ENCODE assay signal across 15 mouse cellular contexts in genomic region chr7:67688281-67688680, GRCm38 (mm10). TPM values are rescaled to one million over a fixed set of nuclear protein-coding genes. Genes with fewer than 3 reads are reported as not detected.
DNase-seq lines count a peak whose midpoint lies in the region; ATAC-seq and TF ChIP-seq lines count a peak whose summit lies in the region.
"Had no signal": no experiment of that assay in that cellular context is flagged by ENCODE, and none has a peak within 500 bp of the region (broad histone marks: within the 10 kb centered on the region; RNA-seq: fewer than 3 reads in every experiment).

No protein-coding gene starts in this region.

- H3K27ac ChIP-seq in intestine, embryonic 14.5 days (ENCODE audit: low read depth): no peak overlapping the region
- no peak overlapping the region for H3K27ac ChIP-seq in intestine, postnatal 0 days (ENCODE audit: low read depth, low read length)
- H3K27ac ChIP-seq in kidney, adult 2 months (ENCODE audit: insufficient read depth, low read depth, low read length): no peak overlapping the region
- no peak overlapping the region for H3K27ac ChIP-seq in stomach, embryonic 14.5 days (ENCODE audit: low read length)
- H3K27ac ChIP-seq in hindbrain, embryonic 13.5 days: no peak overlapping the region
- H3K27ac ChIP-seq: hindbrain, embryonic 12.5 days had no signal

- no peak for DNase-seq in intestine, embryonic 14.5 days (ENCODE audit: low spot score)
- DNase-seq in kidney, adult 2 months: peak; percentile 70
- DNase-seq in kidney, postnatal 36 days: peak; percentile 63 to 64
- DNase-seq in adrenal gland, adult (ENCODE audit: inconsistent age in 2 of 2, low spot score in 1 of 2): no peak
- no peak for DNase-seq in layer of hippocampus, adult 18-20 months (ENCODE audit: low spot score in 2 of 2)
- DNase-seq: adrenal gland, postnatal 10 days; cerebellum, adult 9-11 months; gastrocnemius, postnatal 25 days; midbrain, embryonic 14.5 days had no signal

- H3K36me3 ChIP-seq in intestine, embryonic 14.5 days (ENCODE audit: control insufficient read depth, insufficient read depth, low read length): peaks cover 16% of the 10 kb centered on the region
- peaks cover 6% of the 10 kb centered on the region for H3K36me3 ChIP-seq in intestine, postnatal 0 days (ENCODE audit: control insufficient read depth, insufficient read depth)
- 0 out of 2 replicates have a peak, but pooled peaks cover 2% of the 10 kb centered on the region for H3K36me3 ChIP-seq in kidney, adult 2 months (ENCODE audit: control insufficient read depth, insufficient read depth, low read length)
- no peaks in the 10 kb centered on the region for H3K36me3 ChIP-seq in stomach, embryonic 14.5 days (ENCODE audit: control insufficient read depth, insufficient read depth, low read length)
- H3K36me3 ChIP-seq in hindbrain, embryonic 13.5 days: 0 out of 2 replicates have a peak, but pooled peaks cover 4% of the 10 kb centered on the region

- 23% methylated on average over 3 of the region's 3 CpGs for WGBS in intestine, embryonic 14.5 days
- WGBS in intestine, postnatal 0 days: 12% methylated on average over 3 of the region's 3 CpGs
- 25% methylated on average over 3 of the region's 3 CpGs for WGBS in kidney, adult 2 months
- WGBS in stomach, embryonic 14.5 days: 21% methylated on average over 3 of the region's 3 CpGs
- WGBS in hindbrain, embryonic 13.5 days: 48% methylated on average over 3 of the region's 3 CpGs

- H3K4me3 ChIP-seq in intestine, embryonic 14.5 days (ENCODE audit: low read depth, low read length): no peak overlapping the region
- no peak overlapping the region for H3K4me3 ChIP-seq in intestine, postnatal 0 days (ENCODE audit: low read depth, low read length)
- no peak overlapping the region for H3K4me3 ChIP-seq in kidney, adult 2 months (ENCODE audit: insufficient read depth, low read depth, low read length)
- no peak overlapping the region for H3K4me3 ChIP-seq in stomach, embryonic 14.5 days (ENCODE audit: low read depth, low read length)
- H3K4me3 ChIP-seq in hindbrain, embryonic 13.5 days: no peak overlapping the region
- H3K4me3 ChIP-seq: erythroblast, embryonic 14.5 days; heart, embryonic 13.5 days; hindbrain, embryonic 12.5 days had no signal

- no peak for TF ChIP-seq CTCF in intestine, postnatal 0 days (IDR thresholded peaks at IDR 0.05; ENCODE audit: low read depth)
- no peak for TF ChIP-seq CTCF in kidney, adult 2 months (conservative IDR thresholded peaks at IDR 0.05; ENCODE audit: insufficient read depth, insufficient read length, low read depth, low read length)

- no peak overlapping the region for H3K9ac ChIP-seq in intestine, embryonic 14.5 days (ENCODE audit: low read length)
- H3K9ac ChIP-seq in intestine, postnatal 0 days (ENCODE audit: low read depth, low read length): no peak overlapping the region
- no peak overlapping the region for H3K9ac ChIP-seq in stomach, embryonic 14.5 days (replicated peaks; ENCODE audit: low read depth, low read length)
- no peak overlapping the region for H3K9ac ChIP-seq in hindbrain, embryonic 13.5 days
- H3K9ac ChIP-seq: heart, embryonic 13.5 days; hindbrain, embryonic 12.5 days had no signal

- H3K4me2 ChIP-seq in intestine, embryonic 14.5 days (ENCODE audit: low read length): no peak overlapping the region
- no peak overlapping the region for H3K4me2 ChIP-seq in intestine, postnatal 0 days (replicated peaks; ENCODE audit: low read depth)
- H3K4me2 ChIP-seq in stomach, embryonic 14.5 days (replicated peaks; ENCODE audit: low read depth, low read length): no peak overlapping the region
- no peak overlapping the region for H3K4me2 ChIP-seq in hindbrain, embryonic 13.5 days
- H3K4me2 ChIP-seq: heart, embryonic 13.5 days; hindbrain, embryonic 12.5 days had no signal

- 0 out of 2 replicates have a peak, but pooled peaks have one; percentile 32 for ATAC-seq in intestine, embryonic 14.5 days (replicated peaks; ENCODE audit: low FRiP score, low TSS enrichment, low read depth)
- ATAC-seq in intestine, postnatal 0 days: no peak
- ATAC-seq in stomach, embryonic 14.5 days (ENCODE audit: insufficient number of reproducible peaks, insufficient read depth, low FRiP score, low read depth): peak; percentile 90
- no peak for ATAC-seq in hindbrain, embryonic 13.5 days (ENCODE audit: low FRiP score)

- no peaks in the 10 kb centered on the region for H3K27me3 ChIP-seq in intestine, embryonic 14.5 days (replicated peaks; ENCODE audit: control insufficient read depth, insufficient read depth, low read length)
- no peaks in the 10 kb centered on the region for H3K27me3 ChIP-seq in intestine, postnatal 0 days (replicated peaks; ENCODE audit: control insufficient read depth, insufficient read depth, low read length)
- no peaks in the 10 kb centered on the region for H3K27me3 ChIP-seq in kidney, adult 2 months (replicated peaks; ENCODE audit: control insufficient read depth, insufficient read depth, low read length)
- no peaks in the 10 kb centered on the region for H3K27me3 ChIP-seq in stomach, embryonic 14.5 days (ENCODE audit: control insufficient read depth, insufficient read depth, low read length)
- no peaks in the 10 kb centered on the region for H3K27me3 ChIP-seq in hindbrain, embryonic 13.5 days
- H3K27me3 ChIP-seq: heart, embryonic 13.5 days; hindbrain, embryonic 12.5 days had no signal

- no peak for TF ChIP-seq POLR2A in kidney, adult 2 months (IDR thresholded peaks at IDR 0.05; ENCODE audit: low read depth, low read length)

- no peaks in the 10 kb centered on the region for H3K4me1 ChIP-seq in intestine, embryonic 14.5 days (replicated peaks; ENCODE audit: control insufficient read depth, insufficient read depth, low read length)
- no peaks in the 10 kb centered on the region for H3K4me1 ChIP-seq in intestine, postnatal 0 days (replicated peaks; ENCODE audit: control insufficient read depth, insufficient read depth, low read length)
- H3K4me1 ChIP-seq in kidney, adult 2 months (ENCODE audit: control insufficient read depth, insufficient read depth, low read length): peaks cover 2% of the 10 kb centered on the region; the same call in 1 of the 2 replicates
- H3K4me1 ChIP-seq in stomach, embryonic 14.5 days (ENCODE audit: control insufficient read depth, insufficient read depth, low read length): no peaks in the 10 kb centered on the region
- no peaks in the 10 kb centered on the region; the same call in 1 of the 2 replicates for H3K4me1 ChIP-seq in hindbrain, embryonic 13.5 days (replicated peaks)
- H3K4me1 ChIP-seq: hindbrain, embryonic 12.5 days had no signal

- 0 out of 2 replicates have a peak, but pooled peaks cover 2% of the 10 kb centered on the region for H3K9me3 ChIP-seq in intestine, embryonic 14.5 days (ENCODE audit: control insufficient read depth, low read length)
- peaks cover 4% of the 10 kb centered on the region; the same call in 1 of the 2 replicates for H3K9me3 ChIP-seq in intestine, postnatal 0 days (ENCODE audit: control insufficient read depth)
- H3K9me3 ChIP-seq in stomach, embryonic 14.5 days (ENCODE audit: control insufficient read depth, low read depth, low read length): no peaks in the 10 kb centered on the region
- no peaks in the 10 kb centered on the region for H3K9me3 ChIP-seq in hindbrain, embryonic 13.5 days
- H3K9me3 ChIP-seq: heart, embryonic 13.5 days; hindbrain, embryonic 12.5 days had no signal

RNA-seq across cellular contexts. Expression of gene Ttc23, which starts 41.1 kb away (rescaled TPM):
- polyA plus RNA-seq in intestine, embryonic 14.5 days (2014; fragmentation: Nextera tagmentation; extraction: Ambion mirVana): 27.5 and 30.8 TPM in 2 replicates
- polyA plus RNA-seq in intestine, postnatal 0 days (2015; fragmentation: Nextera tagmentation; extraction: Ambion mirVana): 8.6 and 9.4 TPM in 2 replicates
- polyA plus RNA-seq in kidney, adult 2 months (2012; rRNA removed): 8.4 and 8.8 TPM in 2 replicates
- 37.4 and 38.6 TPM in 2 replicates for polyA plus RNA-seq in stomach, embryonic 14.5 days (2014; fragmentation: Nextera tagmentation; extraction: Ambion mirVana)
- polyA plus RNA-seq in hindbrain, embryonic 13.5 days (2015; fragmentation: Nextera tagmentation; extraction: Ambion mirVana): 12.0 and 12.2 TPM in 2 replicates
- 1 to 10 TPM; 5.2 to 6.6 TPM for total RNA-seq in layer of hippocampus, adult 18-20 months (2021)
- polyA plus RNA-seq: erythroblast, embryonic 14.5 days had no signal

RNA-seq across cellular contexts. Expression of gene Lrrc28, which starts 43.2 kb away (rescaled TPM):
- polyA plus RNA-seq in intestine, embryonic 14.5 days (2014; fragmentation: Nextera tagmentation; extraction: Ambion mirVana): 12.4 and 14.1 TPM in 2 replicates
- polyA plus RNA-seq in intestine, postnatal 0 days (2015; fragmentation: Nextera tagmentation; extraction: Ambion mirVana): 16.1 and 17.2 TPM in 2 replicates
- polyA plus RNA-seq in kidney, adult 2 months (2012; rRNA removed): 41.8 and 46.1 TPM in 2 replicates
- polyA plus RNA-seq in stomach, embryonic 14.5 days (2014; fragmentation: Nextera tagmentation; extraction: Ambion mirVana): 13.2 and 15.7 TPM in 2 replicates
- 32.2 and 33.0 TPM in 2 replicates for polyA plus RNA-seq in hindbrain, embryonic 13.5 days (2015; fragmentation: Nextera tagmentation; extraction: Ambion mirVana)
- total RNA-seq in layer of hippocampus, adult 18-20 months (2021): 10 to 100 TPM; 37.5 to 41.0 TPM

Comparison
In these comparisons a context has a peak if more than half of its experiments do, and no peak if none do; other contexts are left out.
1. ATAC-seq: peak in intestine, embryonic 14.5 days (single experiment) and stomach, embryonic 14.5 days (single experiment); none in intestine, postnatal 0 days (single experiment) and hindbrain, embryonic 13.5 days (single experiment).
2. DNase-seq: peak in kidney, adult 2 months (single experiment) and kidney, postnatal 36 days (2 of 2); none in intestine, embryonic 14.5 days (single experiment), adrenal gland, adult (0 of 2) and layer of hippocampus, adult 18-20 months (0 of 2).